Mouse (Mus musculus) CH12.LX (cell line): ENCODE data around the gene Borcs6. TPM values are rescaled to one million over a fixed set of nuclear protein-coding genes. Genes with fewer than 3 reads are reported as not detected.

Experiments used
- DNase-seq: peaks from one replicate; pipeline ENCODE4 v3.0.0-alpha.2; 2013; ENCODE audit errors: extremely low read depth
- H3K27ac ChIP-seq: 2 replicates; pipeline ENCODE4 v1.5.1; 2012; ENCODE audit warnings: low read depth, mild to moderate bottlenecking, control low read depth, moderate library complexity; ENCODE audit not compliant: insufficient read depth
- H3K27me3 ChIP-seq: replicated peaks from 2 replicates; pipeline ENCODE3; 2012; ENCODE audit warnings: inconsistent platforms
- H3K36me3 ChIP-seq, 2 experiments: replicated peaks in 1 of 2; 2 replicates each; pipeline versions ENCODE3 to v1.6.1; 2012; ENCODE audit warnings: inconsistent platforms in 1 of 2, low read length in 1 of 2, mild to moderate bottlenecking in 1 of 2, mixed read lengths in 1 of 2, moderate library complexity in 1 of 2; ENCODE audit not compliant: control insufficient read depth in 1 of 2, insufficient read depth in 1 of 2
- H3K4me1 ChIP-seq, 2 experiments: 2 replicates each; pipeline ENCODE4 v1.6.1; 2012; ENCODE audit warnings: inconsistent platforms in 1 of 2, moderate library complexity in 1 of 2; ENCODE audit not compliant: insufficient read depth in 2 of 2, control insufficient read depth in 1 of 2
- H3K4me2 ChIP-seq: 2 replicates; pipeline ENCODE4 v1.6.1; 2012; ENCODE audit warnings: low read depth, mild to moderate bottlenecking, control low read depth; ENCODE audit not compliant: poor library complexity, insufficient read depth, severe bottlenecking
- H3K4me3 ChIP-seq, 3 experiments: fragments of 150-350 bp in 1 of 3; sonication (generic) in 1 of 3; replicated peaks in 1 of 3; 2 replicates each; pipeline versions ENCODE3 to v1.5.1; 2011 to 2012; ENCODE audit warnings: low read depth in 2 of 3, low read length in 2 of 3, mild to moderate bottlenecking in 2 of 3, moderate library complexity in 2 of 3, control low read depth in 1 of 3, improper control_type of control experiment in 1 of 3, inconsistent platforms in 1 of 3, mixed read lengths in 1 of 3; ENCODE audit not compliant: poor library complexity in 1 of 3
- H3K79me2 ChIP-seq: replicated peaks from 2 replicates; pipeline ENCODE4 v1.6.1; 2012; ENCODE audit warnings: mild to moderate bottlenecking, moderate library complexity; ENCODE audit not compliant: control insufficient read depth, poor library complexity, insufficient read depth, severe bottlenecking; ENCODE audit errors: extremely low read depth
- H3K9ac ChIP-seq: 2 replicates; pipeline ENCODE4 v1.6.1; 2012; ENCODE audit warnings: low read depth, mild to moderate bottlenecking, control low read depth, moderate library complexity; ENCODE audit not compliant: insufficient read depth
- H3K9me3 ChIP-seq: replicated peaks from 2 replicates; pipeline ENCODE3; 2012; ENCODE audit warnings: low read length, inconsistent platforms, mixed read lengths
- CHD1 ChIP-seq: IDR thresholded peaks from 2 replicates; pipeline ENCODE4 v1.6.1; 2012; ENCODE audit warnings: low read depth, low read length, improper control_type of control experiment, inconsistent platforms
- CTCF ChIP-seq, 2 experiments: IDR thresholded peaks in 1 of 2; conservative IDR thresholded peaks in 1 of 2; 2 replicates each; pipeline ENCODE4 v1.5.1; 2011 to 2012; ENCODE audit warnings: low read depth in 2 of 2, low read length in 2 of 2, improper control_type of control experiment in 1 of 2, inconsistent platforms in 1 of 2, mild to moderate bottlenecking in 1 of 2, moderate library complexity in 1 of 2
- E2F4 ChIP-seq: IDR thresholded peaks from 2 replicates; pipeline ENCODE4 v1.6.1; 2011; ENCODE audit warnings: low read depth, low read length, improper control_type of control experiment; ENCODE audit not compliant: insufficient replicate concordance
- EP300 ChIP-seq: IDR thresholded peaks from 2 replicates; pipeline ENCODE4 v1.6.1; 2011; ENCODE audit warnings: low read length, improper control_type of control experiment
- GABPA ChIP-seq: IDR thresholded peaks from 2 replicates; pipeline ENCODE4 v1.6.1; 2012; ENCODE audit warnings: low read depth, low read length, improper control_type of control experiment, inconsistent platforms; ENCODE audit not compliant: insufficient replicate concordance
- HCFC1 ChIP-seq: IDR thresholded peaks from 2 replicates; pipeline ENCODE4 v1.6.1; 2012; ENCODE audit warnings: low read depth, mild to moderate bottlenecking, inconsistent platforms, low read length, improper control_type of control experiment
- IRF4 ChIP-seq: IDR thresholded peaks from 2 replicates; pipeline ENCODE4 v1.6.1; 2014; ENCODE audit warnings: low read depth, mild to moderate bottlenecking, inconsistent platforms, low read length, improper control_type of control experiment
- JUN ChIP-seq: IDR thresholded peaks from 2 replicates; pipeline ENCODE4 v1.6.1; 2011; ENCODE audit warnings: low read depth, mild to moderate bottlenecking, low read length, improper control_type of control experiment, moderate library complexity; ENCODE audit not compliant: insufficient read depth
- MEF2A ChIP-seq: IDR thresholded peaks from 2 replicates; pipeline ENCODE4 v1.6.1; 2014; ENCODE audit warnings: low read depth, mild to moderate bottlenecking, inconsistent platforms, low read length, improper control_type of control experiment, borderline replicate concordance
- NELFE ChIP-seq: IDR thresholded peaks from 2 replicates; pipeline ENCODE4 v1.6.1; 2011; ENCODE audit warnings: low read depth, low read length, improper control_type of control experiment
- PAX5 ChIP-seq: IDR thresholded peaks from 2 replicates; pipeline ENCODE4 v1.6.1; 2012; ENCODE audit warnings: low read length, inconsistent platforms, mixed read lengths
- POLR2A ChIP-seq: IDR thresholded peaks from 2 replicates; pipeline ENCODE4 v1.6.1; 2011; ENCODE audit warnings: low read depth, mild to moderate bottlenecking, improper control_type of control experiment, low read length
- SIN3A ChIP-seq: IDR thresholded peaks from 2 replicates; pipeline ENCODE4 v1.6.1; 2012; ENCODE audit warnings: low read length, improper control_type of control experiment, inconsistent platforms
- SMC3 ChIP-seq: IDR thresholded peaks from 2 replicates; pipeline ENCODE4 v1.6.1; 2011; ENCODE audit warnings: low read depth, low read length, improper control_type of control experiment
- TBP ChIP-seq: conservative IDR thresholded peaks from 2 replicates; pipeline ENCODE4 v1.6.1; 2011; ENCODE audit warnings: low read depth, low read length, improper control_type of control experiment
- TCF12 ChIP-seq: IDR thresholded peaks from 2 replicates; pipeline ENCODE4 v1.6.1; 2014; ENCODE audit warnings: low read depth, mild to moderate bottlenecking, inconsistent platforms, low read length, improper control_type of control experiment
- UBTF ChIP-seq: IDR thresholded peaks from 2 replicates; pipeline ENCODE4 v1.6.1; 2012; ENCODE audit warnings: low read depth, mild to moderate bottlenecking, inconsistent platforms, low read length, improper control_type of control experiment, moderate library complexity
- USF1 ChIP-seq: IDR thresholded peaks from 2 replicates; pipeline ENCODE4 v1.6.1; 2014; ENCODE audit warnings: low read depth, mild to moderate bottlenecking, inconsistent platforms, low read length, improper control_type of control experiment
- ZNF384 ChIP-seq: IDR thresholded peaks from 2 replicates; pipeline ENCODE4 v1.6.1; 2012; ENCODE audit warnings: low read depth, low read length, improper control_type of control experiment, inconsistent platforms
- dilution Hi-C: fragments of 300-500 bp; cut with MboI; formaldehyde crosslinking; loops from 2 replicates; pipeline ENCODE4 v1.14.3; 2020; ENCODE audit warnings: low sequenced_read_pairs; ENCODE audit not compliant: extremely low pct_unique_long_range_greater_than_20kb, extremely low pct_ligation_motif_present
- in situ Hi-C: fragments of 300-500 bp; cut with MboI; formaldehyde crosslinking; loops from 3 replicates; pipeline ENCODE4 v1.14.3; 2019; ENCODE audit warnings: low sequenced_read_pairs, low pct_ligation_motif_present, low pct_unique_long_range_greater_than_20kb, mixed read lengths
- polyA plus RNA-seq: library from polyadenylated mRNA; unstranded; fragments of >175 nt; gene quantifications from 2 replicates; pipeline ENCODE4 v1.2.1, GENCODE M21; 2012; ENCODE audit warnings: low read depth; ENCODE audit not compliant: insufficient read length
- total RNA-seq, 2 experiments: library from RNA; depleted of rRNA; stranded (reverse); fragments of 300-350 nt in 1 of 2; fragments of >200 nt in 1 of 2; gene quantifications; 2 replicates each; pipeline ENCODE4 v1.2.3; 2012 to 2014

Borcs6 gene
- total and polyA plus RNA-seq, 3 experiments, result 5.4 to 11.1 (median 7.3) TPM

- in situ Hi-C loops, result loop anchor here (25.0 kb wide), 1 partner anchor 927 kb away; the partner anchor contains the start of genes Acadvl, Dlg4 and Dvl2
- TF ChIP-seq E2F4 (no peak), PAX5 (no peak), TBP (no peak)
- Histone ChIP-seq H3K4me2 (no peak overlapping the region), H3K4me1 (peaks cover 19 to 34% of the 10 kb centered on the region in 2 experiments), H3K9me3 (peaks cover 4% of the 10 kb centered on the region), H3K79me2 (peaks cover 21% of the 10 kb centered on the region), H3K27ac (no peak overlapping the region), H3K9ac (no peak overlapping the region), H3K4me3 (no peak overlapping the region), H3K27me3 (peaks cover 33% of the 10 kb centered on the region), H3K36me3 (peaks cover 11 to 13% of the 10 kb centered on the region in 2 experiments)
- dilution Hi-C loops, result no loop called here
- DNase-seq, result no peak
These were observed 26.1 kb downstream of the Borcs6 start for GRCm38 (mm10) chr11:69085608-69086007.

- Histone ChIP-seq H3K4me2 (no peak overlapping the region), H3K9ac (no peak overlapping the region), H3K79me2 (peaks cover 29% of the 10 kb centered on the region), H3K36me3 (peaks cover 13 to 21% of the 10 kb centered on the region in 2 experiments), H3K27me3 (peaks cover 33% of the 10 kb centered on the region), H3K9me3 (peaks cover 4% of the 10 kb centered on the region), H3K4me3 (no peak overlapping the region), H3K27ac (no peak overlapping the region), H3K4me1 (peaks cover 19 to 39% of the 10 kb centered on the region in 2 experiments)
- TF ChIP-seq GABPA (no peak), NELFE (no peak), SIN3A (no peak), USF1 (no peak), SMC3 (no peak), TCF12 (no peak), CHD1 (no peak), JUN (no peak), UBTF (no peak)
- dilution Hi-C loops, result no loop called here
- in situ Hi-C loops, result loop anchor here (25.0 kb wide), 1 partner anchor 926 kb away; the partner anchor contains the start of genes Acadvl, Dlg4 and Dvl2
- no peak for DNase-seq
These were observed 26.9 kb downstream of the Borcs6 start for GRCm38 (mm10) chr11:69086390-69086789.

DNA sequence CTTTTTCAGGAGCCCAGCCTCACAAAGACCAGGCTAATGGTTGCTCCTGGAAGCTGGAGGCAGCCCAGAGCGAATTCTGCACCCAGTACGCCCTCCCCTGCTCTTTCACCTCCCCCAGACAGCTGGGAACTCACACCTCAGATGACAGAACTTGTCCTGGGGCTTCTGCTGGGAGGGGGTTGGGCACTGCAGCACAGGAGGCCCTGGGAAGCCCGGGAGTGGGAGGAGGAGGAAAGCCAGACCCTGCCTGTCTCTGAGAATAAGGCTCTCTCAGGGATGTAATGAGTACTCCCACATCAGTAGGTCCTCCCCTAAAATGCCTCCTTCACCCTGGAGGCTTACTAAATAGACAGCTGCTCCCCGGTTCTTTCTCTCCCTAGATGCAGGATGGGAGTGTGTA lies 27.6 kb downstream of the Borcs6 start:
- TF ChIP-seq CTCF (conservative IDR thresholded peaks at IDR 0.05 in 1 of 2, IDR thresholded peaks at IDR 0.05 in 1 of 2; ENCODE audit: low read depth in 2 of 2, low read length in 2 of 2), result no peak
- no peak for TF ChIP-seq IRF4
- no peak for TF ChIP-seq HCFC1
- no peak for TF ChIP-seq NELFE
- no peak for TF ChIP-seq USF1
- TF ChIP-seq MEF2A, result no peak
- no peak for TF ChIP-seq ZNF384
- no peak for TF ChIP-seq TBP
- TF ChIP-seq SMC3, result no peak
- TF ChIP-seq EP300, result no peak
- TF ChIP-seq GABPA, result no peak
- no peak for TF ChIP-seq POLR2A
- DNase-seq, result no peak
- peaks cover 29% of the 10 kb centered on the region for H3K27me3 ChIP-seq
- H3K79me2 ChIP-seq, result peaks cover 29% of the 10 kb centered on the region
- no peak overlapping the region for H3K4me3 ChIP-seq
- peaks cover 18 to 41% of the 10 kb centered on the region in 2 experiments for H3K4me1 ChIP-seq
- H3K4me2 ChIP-seq, result no peak overlapping the region
- in situ Hi-C loops (loop anchor here (25.0 kb wide), 1 partner anchor 925 kb away; the partner anchor contains the start of genes Acadvl, Dlg4 and Dvl2), dilution Hi-C loops (no loop called here)
- H3K9ac ChIP-seq, result no peak overlapping the region
- H3K36me3 ChIP-seq, result peaks cover 18 to 28% of the 10 kb centered on the region in 2 experiments
- H3K27ac ChIP-seq, result no peak overlapping the region
- peaks cover 4% of the 10 kb centered on the region for H3K9me3 ChIP-seq
